Mouse (Mus musculus): ENCODE results near the gene Tmem129.
A peak's percentile ranks its signal among the peaks of the same experiment; 100 is the strongest.

Tmem129 gene

GRCm38 (mm10) chr5:33637606-33638350 is 20.4 kb downstream of the Tmem129 start:
- DNase-seq (ENCODE audit: low read depth), result no peak

GRCm38 (mm10) chr5:33635361-33635760 is 22.9 kb downstream of the Tmem129 start:
- DNase-seq (ENCODE audit: low read depth), result no peak

GRCm38 (mm10) chr5:33632526-33632925 is 25.7 kb downstream of the Tmem129 start:
- no peak for DNase-seq (ENCODE audit: low read depth)

- DNase-seq (ENCODE audit: low read depth), result no peak
Observed at GRCm38 (mm10) chr5:33630615-33631014, 27.6 kb downstream of the Tmem129 start.

- DNase-seq (ENCODE audit: low read depth), result no peak
Observed at GRCm38 (mm10) chr5:33630061-33630460, 28.2 kb downstream of the Tmem129 start.

GRCm38 (mm10) chr5:33629301-33629987 is 28.8 kb downstream of the Tmem129 start, which contains the start of the genes Fam53a and Gm9903:
Fam53a (minus strand) TSS chr5:33629635.
Gm9903 (plus strand) TSS chr5:33629925.
- DNase-seq (ENCODE audit: low read depth), result peak; percentile 93

GRCm38 (mm10) chr5:33628820-33629300 is 29.4 kb downstream of the Tmem129 start:
- DNase-seq (ENCODE audit: low read depth), result peak; percentile 46

- no peak for DNase-seq (ENCODE audit: low read depth)
Observed at GRCm38 (mm10) chr5:33627968-33628367, 30.2 kb downstream of the Tmem129 start.

GRCm38 (mm10) chr5:33623766-33624165 is 34.5 kb downstream of the Tmem129 start:
- DNase-seq (ENCODE audit: low read depth), result no peak

- DNase-seq (ENCODE audit: low read depth), result no peak
Observed at GRCm38 (mm10) chr5:33622671-33623070, 35.5 kb downstream of the Tmem129 start.

- no peak for DNase-seq (ENCODE audit: low read depth)
Observed at GRCm38 (mm10) chr5:33614391-33614790, 43.8 kb downstream of the Tmem129 start.

- DNase-seq (ENCODE audit: low read depth), result no peak
Observed at GRCm38 (mm10) chr5:33611795-33612194, 46.4 kb downstream of the Tmem129 start.

GRCm38 (mm10) chr5:33609226-33609625 is 49.0 kb downstream of the Tmem129 start:
- no peak for DNase-seq (ENCODE audit: low read depth)

- no peak for DNase-seq (ENCODE audit: low read depth)
Observed at GRCm38 (mm10) chr5:33607434-33607833, 50.8 kb downstream of the Tmem129 start.

- no peak for DNase-seq (ENCODE audit: low read depth)
Observed at GRCm38 (mm10) chr5:33606631-33607030, 51.6 kb downstream of the Tmem129 start.

GRCm38 (mm10) chr5:33605314-33605713 is 52.9 kb downstream of the Tmem129 start:
- no peak for DNase-seq (ENCODE audit: low read depth)
